Mouse (Mus musculus) stomach, embryonic 14.5 days (tissue): ENCODE measurements around the gene Cabp7. TPM values are rescaled to one million over a fixed set of nuclear protein-coding genes. Genes with fewer than 3 reads are reported as not detected.

Experiments used
- ATAC-seq: fragments of 200-750 bp; cut with Nextera tagmentation; 2 replicates; pipeline ENCODE4 v1.8.0; 2017; ENCODE audit warnings: low read depth, moderate TSS enrichment; ENCODE audit not compliant: insufficient number of reproducible peaks, insufficient read depth, low FRiP score
- H3K27ac ChIP-seq: fragments of 300-500 bp; sonication (generic); 2 replicates; pipeline ENCODE4 v1.5.1; 2014; ENCODE audit warnings: mild to moderate bottlenecking, low read length, moderate library complexity, mixed read lengths
- H3K27me3 ChIP-seq: fragments of 300-500 bp; sonication (generic); 2 replicates; pipeline ENCODE4 v1.6.1; 2014; ENCODE audit warnings: low read length, control low read depth, mixed read lengths; ENCODE audit not compliant: control insufficient read depth, insufficient read depth
- H3K36me3 ChIP-seq: fragments of 300-500 bp; sonication (generic); 2 replicates; pipeline ENCODE4 v1.6.1; 2014; ENCODE audit warnings: mild to moderate bottlenecking, control low read depth, low read length, moderate library complexity, mixed read lengths; ENCODE audit not compliant: control insufficient read depth, insufficient read depth
- H3K4me1 ChIP-seq: fragments of 300-500 bp; sonication (generic); 2 replicates; pipeline ENCODE4 v1.6.1; 2014; ENCODE audit warnings: low read length, control low read depth, mixed read lengths; ENCODE audit not compliant: control insufficient read depth, insufficient read depth
- H3K4me2 ChIP-seq: fragments of 300-500 bp; sonication (generic); replicated peaks from 2 replicates; pipeline ENCODE4 v1.6.1; 2014; ENCODE audit warnings: low read depth, low read length, control low read depth
- H3K4me3 ChIP-seq: fragments of 300-500 bp; sonication (generic); 2 replicates; pipeline ENCODE4 v1.5.1; 2014; ENCODE audit warnings: low read depth, low read length, control low read depth
- H3K9ac ChIP-seq: fragments of 300-500 bp; sonication (generic); replicated peaks from 2 replicates; pipeline ENCODE4 v1.6.1; 2014; ENCODE audit warnings: low read depth, mild to moderate bottlenecking, control low read depth, low read length, moderate library complexity, mixed read lengths
- H3K9me3 ChIP-seq: fragments of 300-500 bp; sonication (generic); 2 replicates; pipeline ENCODE4 v1.6.1; 2016; ENCODE audit warnings: low read depth, low read length, control low read depth; ENCODE audit not compliant: control insufficient read depth
- WGBS: fragments of 180-500 bp; shearing (Covaris S2); extraction: QIAGEN DNeasy Blood & Tissue Kit; methylation state at CpG from one replicate; pipeline ENCODE4 v1.1.7; 2014; 5-methylcytosine and 5-hydroxymethylcytosine counted together
- polyA plus RNA-seq: library from polyadenylated mRNA; unstranded; fragments of >200 nt; fragmentation: Nextera tagmentation; extraction: Ambion mirVana; gene quantifications from 2 replicates; pipeline ENCODE4 v1.2.1, GENCODE M21; 2014

Gene Cabp7
- polyA plus RNA-seq, 1 experiment from 2014 or later, result 0.16 TPM

DNA sequence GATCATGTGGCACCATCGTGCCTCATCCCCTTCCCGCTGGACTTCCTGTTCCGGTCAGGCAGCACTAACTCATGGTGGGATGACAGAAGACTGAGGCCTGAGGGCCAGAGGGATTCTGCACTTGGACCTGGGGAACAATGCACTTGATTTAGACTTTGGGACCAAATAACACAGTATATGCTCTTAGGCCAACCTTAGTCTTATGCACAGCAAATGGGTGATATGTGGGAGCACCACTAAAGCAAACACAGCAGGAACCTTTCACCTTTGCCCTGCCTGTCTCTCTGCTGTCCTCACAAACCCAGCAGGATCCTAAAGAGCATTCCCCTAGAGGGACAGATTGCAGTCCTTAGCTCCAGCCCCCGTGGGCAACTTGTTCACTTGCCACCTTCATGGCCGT lies 5.8 kb downstream of the Cabp7 start:
- H3K9me3 ChIP-seq, result no peaks in the 10 kb centered on the region
- H3K9ac ChIP-seq, result no peak overlapping the region
- H3K4me1 ChIP-seq, result peaks cover 3% of the 10 kb centered on the region
- 51% methylated on average over 5 of the region's 5 CpGs for WGBS
- H3K27me3 ChIP-seq, result peaks cover 23% of the 10 kb centered on the region
- no peak for ATAC-seq
- H3K4me2 ChIP-seq, result no peak overlapping the region
- H3K4me3 ChIP-seq, result no peak overlapping the region
- no peak overlapping the region for H3K27ac ChIP-seq
- no peaks in the 10 kb centered on the region for H3K36me3 ChIP-seq

DNA sequence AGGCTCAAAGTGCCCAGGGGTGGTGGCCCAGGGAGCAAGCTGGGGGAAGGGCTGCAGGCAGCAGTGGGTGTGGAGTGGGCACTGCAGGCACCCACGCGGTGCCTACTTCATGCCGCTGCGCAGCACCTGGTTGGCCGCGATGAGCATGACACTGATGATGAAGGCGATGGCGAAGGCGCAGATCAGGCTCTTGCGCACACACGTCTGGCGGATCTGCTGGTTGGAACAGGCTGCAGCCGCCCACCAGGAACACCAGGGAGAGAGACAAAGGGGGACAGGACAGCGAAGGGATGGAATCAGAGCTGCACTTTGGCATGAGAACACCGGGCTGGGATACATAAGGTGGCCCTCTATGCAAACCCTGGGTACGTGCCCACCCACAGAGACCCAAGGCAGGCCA lies 7.9 kb downstream of the Cabp7 start:
- H3K27ac ChIP-seq, result no peak overlapping the region
- no peaks in the 10 kb centered on the region for H3K9me3 ChIP-seq
- no peak overlapping the region for H3K4me2 ChIP-seq
- no peak overlapping the region for H3K4me3 ChIP-seq
- no peak overlapping the region for H3K9ac ChIP-seq
- H3K4me1 ChIP-seq, result no peaks in the 10 kb centered on the region
- H3K27me3 ChIP-seq, result peaks cover 3% of the 10 kb centered on the region
- H3K36me3 ChIP-seq, result no peaks in the 10 kb centered on the region
- ATAC-seq, result no peak
- 93% methylated on average over 16 of the region's 16 CpGs for WGBS

DNA sequence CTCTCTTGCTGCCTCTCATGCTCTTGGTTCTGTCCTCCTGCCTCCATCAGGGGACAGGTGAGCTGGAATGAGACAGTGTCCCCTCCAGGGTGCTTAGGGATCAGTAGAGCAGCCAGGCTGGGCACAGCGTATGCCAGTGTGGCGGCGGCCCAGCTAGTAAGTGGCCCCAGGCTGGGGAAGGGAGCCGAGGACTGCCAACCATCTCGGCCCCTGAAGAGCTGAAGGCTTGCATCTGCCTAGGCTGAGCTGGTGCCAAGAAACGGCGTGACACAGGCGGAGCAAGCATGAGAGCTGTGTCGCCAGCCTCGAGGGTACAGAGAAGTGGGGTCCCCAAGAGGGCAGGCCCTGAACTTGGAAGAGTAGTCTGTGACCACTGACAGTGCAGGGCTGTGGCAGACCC lies 8.9 kb downstream of the Cabp7 start:
- no peaks in the 10 kb centered on the region for H3K9me3 ChIP-seq

DNA sequence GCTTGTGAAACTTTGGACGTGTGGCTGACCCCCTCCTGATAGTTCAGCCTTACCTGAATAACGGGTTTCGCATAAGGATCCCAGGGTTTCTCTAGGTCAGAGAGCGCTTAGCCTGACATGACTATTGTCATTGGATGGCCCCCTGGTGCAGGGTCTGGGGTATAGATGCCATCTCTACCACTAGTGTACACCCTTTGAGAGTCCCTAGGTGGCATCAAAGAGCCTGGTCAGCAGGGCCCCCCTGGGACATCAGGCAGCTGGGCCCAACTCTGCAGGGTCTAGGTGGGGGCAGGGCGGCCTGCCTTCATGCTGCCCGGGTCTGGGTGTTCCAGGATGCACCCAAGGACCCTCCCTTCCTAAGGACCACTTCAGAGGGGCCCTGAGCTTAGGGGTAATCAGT lies 10.2 kb downstream of the Cabp7 start:
- 50% methylated on average over 6 of the region's 6 CpGs for WGBS
- no peak overlapping the region for H3K4me3 ChIP-seq

More for the DNA sequence above, 8.9 kb downstream of the Cabp7 start:
- Histone ChIP-seq H3K4me2 (no peak overlapping the region), H3K36me3 (no peaks in the 10 kb centered on the region; the same call in 1 of the 2 replicates), H3K27ac (no peak overlapping the region), H3K27me3 (no peaks in the 10 kb centered on the region), H3K9ac (no peak overlapping the region), H3K4me3 (no peak overlapping the region), H3K4me1 (no peaks in the 10 kb centered on the region)
- 82% methylated on average over 10 of the region's 10 CpGs for WGBS
- ATAC-seq, result no peak

DNA sequence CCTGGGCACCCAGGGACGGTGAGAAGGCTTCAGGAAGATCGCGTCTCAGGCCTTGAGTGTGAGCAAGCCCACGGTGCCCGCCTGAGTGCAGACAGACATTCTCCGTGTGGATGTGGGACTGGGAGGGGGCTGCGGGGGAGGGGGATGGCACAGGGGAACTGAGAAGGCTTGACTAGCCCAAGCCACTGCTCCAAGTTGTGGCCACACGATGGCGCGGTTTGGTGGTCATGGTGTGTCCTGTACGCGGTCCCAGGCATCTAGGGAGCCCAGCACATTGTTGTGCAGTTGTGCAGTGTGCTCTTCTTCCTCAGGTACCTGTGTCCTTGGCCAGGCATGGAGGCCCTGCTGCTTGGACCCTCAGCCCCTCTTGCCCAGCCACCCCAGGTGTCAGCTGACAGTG lies 12.4 kb downstream of the Cabp7 start:
- H3K4me3 ChIP-seq, result no peak overlapping the region
- H3K9ac ChIP-seq, result no peak overlapping the region
- H3K36me3 ChIP-seq, result no peaks in the 10 kb centered on the region; the same call in 1 of the 2 replicates
- H3K27ac ChIP-seq, result no peak overlapping the region
- no peak overlapping the region for H3K4me2 ChIP-seq
- no peaks in the 10 kb centered on the region for H3K27me3 ChIP-seq
- H3K4me1 ChIP-seq, result 0 out of 2 replicates have a peak, but pooled peaks cover 9% of the 10 kb centered on the region
- no peak for ATAC-seq
- H3K9me3 ChIP-seq, result no peaks in the 10 kb centered on the region
- WGBS, result 41% methylated on average over 12 of the region's 12 CpGs

More for the DNA sequence above, 10.2 kb downstream of the Cabp7 start:
- Histone ChIP-seq H3K4me2 (no peak overlapping the region), H3K27ac (no peak overlapping the region), H3K9ac (no peak overlapping the region), H3K9me3 (no peaks in the 10 kb centered on the region), H3K4me1 (no peaks in the 10 kb centered on the region), H3K36me3 (no peaks in the 10 kb centered on the region; the same call in 1 of the 2 replicates), H3K27me3 (no peaks in the 10 kb centered on the region)
- no peak for ATAC-seq

DNA sequence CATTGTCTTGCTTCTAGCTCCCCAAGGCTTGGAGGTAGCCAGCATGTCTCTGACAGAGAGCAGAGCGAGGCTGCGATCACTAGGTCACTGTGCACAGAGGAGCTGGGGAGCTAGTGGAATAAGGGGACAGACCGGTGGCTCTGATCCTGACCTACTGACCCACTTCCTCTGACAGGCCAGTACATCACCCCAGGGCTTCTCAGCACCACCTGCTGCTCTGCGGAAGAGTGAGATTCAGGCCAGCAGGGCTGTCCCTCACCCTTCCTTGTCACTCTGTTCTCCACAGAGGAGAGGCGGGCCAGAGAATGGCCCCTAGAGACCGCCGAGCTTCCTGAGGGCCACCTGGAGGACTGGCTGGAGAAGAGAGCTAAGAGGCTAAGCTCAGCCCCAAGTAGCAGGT lies 14.8 kb downstream of the Cabp7 start:
- Histone ChIP-seq H3K4me1 (0 out of 2 replicates have a peak, but pooled peaks cover 9% of the 10 kb centered on the region), H3K9ac (no peak overlapping the region), H3K4me2 (no peak overlapping the region), H3K4me3 (no peak overlapping the region), H3K27ac (no peak overlapping the region), H3K27me3 (no peaks in the 10 kb centered on the region), H3K36me3 (no peaks in the 10 kb centered on the region; the same call in 1 of the 2 replicates), H3K9me3 (no peaks in the 10 kb centered on the region)
- no peak for ATAC-seq
- 68% methylated on average over 7 of the region's 7 CpGs for WGBS

DNA sequence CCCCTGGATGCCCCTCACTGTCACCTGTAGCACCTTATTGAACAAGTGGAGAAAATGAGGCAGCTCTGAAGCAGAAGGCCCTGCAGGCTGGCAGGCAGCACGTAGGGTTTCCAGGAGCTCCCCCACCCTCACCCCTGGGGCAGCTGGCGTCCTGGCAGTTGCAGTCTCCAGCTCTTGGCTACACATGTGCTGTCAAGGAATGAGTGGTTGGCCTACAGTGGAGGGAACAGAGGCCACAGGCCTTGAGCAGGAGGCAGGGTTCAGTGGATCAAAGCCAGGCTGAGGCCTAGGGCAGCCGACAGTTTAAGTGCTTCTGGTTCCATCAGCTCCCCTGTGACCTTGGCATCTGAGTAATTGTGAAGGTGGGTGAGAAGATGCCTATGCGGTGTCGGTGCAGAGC lies 15.7 kb downstream of the Cabp7 start:
- ATAC-seq, result no peak
- no peak overlapping the region for H3K9ac ChIP-seq
- 77% methylated on average over 5 of the region's 5 CpGs for WGBS
- H3K4me1 ChIP-seq, result 0 out of 2 replicates have a peak, but pooled peaks cover 9% of the 10 kb centered on the region
- H3K9me3 ChIP-seq, result no peaks in the 10 kb centered on the region
- no peak overlapping the region for H3K27ac ChIP-seq
- H3K4me2 ChIP-seq, result no peak overlapping the region
- no peaks in the 10 kb centered on the region for H3K27me3 ChIP-seq
- H3K4me3 ChIP-seq, result no peak overlapping the region
- H3K36me3 ChIP-seq, result no peaks in the 10 kb centered on the region; the same call in 1 of the 2 replicates

DNA sequence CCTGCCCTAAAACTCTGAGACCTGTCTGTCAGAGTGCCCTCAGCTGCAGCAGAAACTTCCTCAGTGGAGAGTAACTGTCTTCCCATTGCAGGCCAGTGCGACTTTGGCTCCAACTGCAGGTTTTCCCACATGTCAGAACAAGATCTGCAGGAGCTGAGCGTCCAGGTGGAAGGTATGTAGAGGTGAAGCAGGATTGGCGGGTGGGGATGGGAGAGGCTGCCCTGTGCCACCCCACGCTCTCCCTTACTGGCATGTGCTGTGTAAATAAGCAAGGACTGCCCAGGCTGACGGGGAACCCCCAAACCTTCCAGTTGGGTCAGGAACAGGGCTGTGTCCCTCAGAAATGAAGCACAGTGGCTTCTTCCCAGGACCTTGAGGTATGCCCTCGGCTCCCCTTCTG lies 16.5 kb downstream of the Cabp7 start:
- Histone ChIP-seq H3K4me2 (no peak overlapping the region), H3K36me3 (no peaks in the 10 kb centered on the region; the same call in 1 of the 2 replicates), H3K9me3 (no peaks in the 10 kb centered on the region), H3K4me1 (0 out of 2 replicates have a peak, but pooled peaks cover 9% of the 10 kb centered on the region), H3K27me3 (no peaks in the 10 kb centered on the region), H3K27ac (no peak overlapping the region), H3K4me3 (no peak overlapping the region), H3K9ac (no peak overlapping the region)
- WGBS, result 53% methylated on average over 6 of the region's 6 CpGs
- ATAC-seq, result peak; percentile 51; the same call in 1 of the 2 replicates

DNA sequence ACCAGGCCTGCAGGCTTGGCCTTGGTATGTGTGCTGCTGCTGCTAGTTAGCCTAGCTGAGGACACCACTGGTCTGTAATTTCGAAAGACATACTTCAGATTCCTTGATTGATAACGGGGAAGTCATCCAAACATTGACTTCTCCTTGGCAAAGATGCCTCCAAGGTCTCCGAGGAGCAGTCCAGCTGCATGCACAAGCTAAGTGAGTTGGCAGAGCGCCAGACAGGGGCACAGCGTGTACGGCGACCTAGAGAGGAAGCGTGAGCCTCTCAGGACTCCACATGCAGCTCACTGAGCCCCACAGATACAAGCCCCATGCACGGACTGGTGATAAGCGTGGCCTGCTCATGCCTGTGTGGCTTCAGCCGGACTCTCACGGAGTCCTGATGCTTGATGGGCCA lies 17.0 kb downstream of the Cabp7 start:
- no peak overlapping the region for H3K27ac ChIP-seq
- H3K9ac ChIP-seq, result no peak overlapping the region
- H3K4me3 ChIP-seq, result no peak overlapping the region
- no peaks in the 10 kb centered on the region for H3K9me3 ChIP-seq
- ATAC-seq, result peak; percentile 31; the same call in 1 of the 2 replicates
- H3K4me1 ChIP-seq, result 0 out of 2 replicates have a peak, but pooled peaks cover 9% of the 10 kb centered on the region
- H3K36me3 ChIP-seq, result peaks cover 3% of the 10 kb centered on the region; the same call in 1 of the 2 replicates
- no peak overlapping the region for H3K4me2 ChIP-seq
- no peaks in the 10 kb centered on the region for H3K27me3 ChIP-seq
- 37% methylated on average over 12 of the region's 12 CpGs for WGBS
